Comparison of ENCODE assay signal across 21 mouse cellular contexts in genomic region chr10:87325769-87326168, GRCm38 (mm10).
DNase-seq lines count a peak whose midpoint lies in the region; ATAC-seq and TF ChIP-seq lines count a peak whose summit lies in the region.
"Had no signal": no experiment of that assay in that cellular context is flagged by ENCODE, and none has a peak within 500 bp of the region (broad histone marks: within the 10 kb centered on the region; RNA-seq: fewer than 3 reads in every experiment).

No protein-coding gene starts in this region.

- WGBS in forebrain, embryonic 10.5 days = 46% methylated on average over 6 of the region's 6 CpGs
- WGBS in forebrain, postnatal 0 days = 7% methylated on average over 6 of the region's 6 CpGs
- 18% methylated on average over 6 of the region's 6 CpGs for WGBS in neural tube, embryonic 15.5 days

- no peak overlapping the region; the same call in 1 of the 2 replicates for H3K4me3 ChIP-seq in forebrain, embryonic 10.5 days
- no peak overlapping the region for H3K4me3 ChIP-seq in forebrain, postnatal 0 days (ENCODE audit: low read depth, low read length)
- 0 out of 2 replicates have a peak overlapping the region, but pooled peaks have one; percentile 2 for H3K4me3 ChIP-seq in neural tube, embryonic 15.5 days (replicated peaks)
- H3K4me3 ChIP-seq: kidney, embryonic 15.5 days; left cerebral cortex, adult 2 months; limb, embryonic 10.5 days; midbrain, embryonic 12.5 days had no signal

- ATAC-seq in forebrain, postnatal 0 days = peak; percentile 29; the same call in 1 of the 2 replicates
- peak; percentile 47; the same call in 1 of the 2 replicates for ATAC-seq in neural tube, embryonic 15.5 days (ENCODE audit: low FRiP score)
- ATAC-seq in granulocyte monocyte progenitor cell, adult 5-6 weeks (replicated peaks; ENCODE audit: poor library complexity, severe bottlenecking) = no peak
- ATAC-seq: activated CD4-positive, CD25-positive, alpha-beta regulatory T cell, adult 4 months; Patski had no signal

- DNase-seq in kidney, postnatal 10 days = peak; percentile 7
- no peak for DNase-seq in kidney, postnatal 25 days
- no peak for DNase-seq in forebrain, embryonic 10.5 days (ENCODE audit: extremely low spot score, low spot score)
- peak; percentile 31 for DNase-seq in forebrain, postnatal 0 days
- DNase-seq in layer of hippocampus, adult 18-20 months (ENCODE audit: low spot score in 2 of 2) = no peak
- DNase-seq: adrenal gland, postnatal 36 days; cerebellum, adult 9-10 months; gastrocnemius, postnatal 10 days; lung, adult 2 months; lung, postnatal 36 days; thymus, postnatal 4 days had no signal

- H3K4me1 ChIP-seq in forebrain, embryonic 10.5 days = peaks cover 19% of the 10 kb centered on the region
- H3K4me1 ChIP-seq in forebrain, postnatal 0 days (ENCODE audit: insufficient read depth) = no peaks in the 10 kb centered on the region
- peaks cover 9% of the 10 kb centered on the region; the same call in 1 of the 2 replicates for H3K4me1 ChIP-seq in neural tube, embryonic 15.5 days
- H3K4me1 ChIP-seq: kidney, embryonic 15.5 days; limb, embryonic 10.5 days had no signal

- peak overlapping the region; percentile 56; the same call in 1 of the 2 replicates for H3K27ac ChIP-seq in forebrain, embryonic 10.5 days
- no peak overlapping the region for H3K27ac ChIP-seq in forebrain, postnatal 0 days (ENCODE audit: low read depth, low read length)
- 0 out of 2 replicates have a peak overlapping the region, but pooled peaks have one; percentile 37 for H3K27ac ChIP-seq in neural tube, embryonic 15.5 days (replicated peaks)
- H3K27ac ChIP-seq: kidney, embryonic 15.5 days; layer of hippocampus, adult 2 months; left cerebral cortex, adult 2 months; limb, embryonic 10.5 days; midbrain, embryonic 12.5 days had no signal

- 0 out of 2 replicates have a peak, but pooled peaks cover 4% of the 10 kb centered on the region for H3K27me3 ChIP-seq in forebrain, embryonic 10.5 days (ENCODE audit: poor library complexity, severe bottlenecking)
- no peaks in the 10 kb centered on the region for H3K27me3 ChIP-seq in forebrain, postnatal 0 days (ENCODE audit: insufficient read depth, low read length)
- no peaks in the 10 kb centered on the region for H3K27me3 ChIP-seq in neural tube, embryonic 15.5 days (replicated peaks)
- H3K27me3 ChIP-seq: kidney, embryonic 15.5 days; midbrain, embryonic 12.5 days had no signal

- no peaks in the 10 kb centered on the region for H3K9me3 ChIP-seq in forebrain, embryonic 10.5 days
- no peaks in the 10 kb centered on the region for H3K9me3 ChIP-seq in forebrain, postnatal 0 days (ENCODE audit: low read length)
- no peaks in the 10 kb centered on the region for H3K9me3 ChIP-seq in neural tube, embryonic 15.5 days (replicated peaks)
- H3K9me3 ChIP-seq: kidney, embryonic 15.5 days; limb, embryonic 10.5 days; midbrain, embryonic 12.5 days had no signal

- H3K9ac ChIP-seq in forebrain, postnatal 0 days = no peak overlapping the region
- H3K9ac ChIP-seq in neural tube, embryonic 15.5 days (replicated peaks) = no peak overlapping the region
- H3K9ac ChIP-seq: kidney, embryonic 15.5 days; midbrain, embryonic 12.5 days had no signal

- H3K36me3 ChIP-seq in forebrain, embryonic 10.5 days (replicated peaks) = no peaks in the 10 kb centered on the region
- H3K36me3 ChIP-seq in forebrain, postnatal 0 days (ENCODE audit: insufficient read depth) = no peaks in the 10 kb centered on the region
- no peaks in the 10 kb centered on the region for H3K36me3 ChIP-seq in neural tube, embryonic 15.5 days
- H3K36me3 ChIP-seq: kidney, embryonic 15.5 days; limb, embryonic 10.5 days; midbrain, embryonic 12.5 days had no signal

- H3K4me2 ChIP-seq in forebrain, postnatal 0 days (ENCODE audit: low read depth) = no peak overlapping the region; the same call in 1 of the 2 replicates
- peak overlapping the region; percentile 34 for H3K4me2 ChIP-seq in neural tube, embryonic 15.5 days
- H3K4me2 ChIP-seq: kidney, embryonic 15.5 days; liver, embryonic 11.5 days; midbrain, embryonic 12.5 days had no signal

- TF ChIP-seq CTCF in forebrain, postnatal 0 days (IDR thresholded peaks at IDR 0.05; ENCODE audit: low read depth) = no peak

Comparison
In these comparisons a context has a peak if more than half of its experiments do, and no peak if none do; other contexts are left out.
1. DNase-seq: peak in kidney, postnatal 10 days (single experiment) and forebrain, postnatal 0 days (single experiment); none in kidney, postnatal 25 days (0 of 2), forebrain, embryonic 10.5 days (single experiment) and layer of hippocampus, adult 18-20 months (0 of 2).